Mouse (Mus musculus) cortical plate, adult 2 months (tissue): ENCODE data around the gene Taf8.

Source experiments
- CTCF ChIP-seq: fragments of 200-500 bp; IDR thresholded peaks from 2 replicates; pipeline ENCODE4 v1.5.1; 2011; ENCODE audit warnings: mild to moderate bottlenecking, control low read depth, low read length; ENCODE audit not compliant: insufficient read depth; ENCODE audit errors: extremely low read depth
- POLR2A ChIP-seq: fragments of 200-500 bp; IDR thresholded peaks from 2 replicates; pipeline ENCODE4 v1.6.1; 2011; ENCODE audit warnings: mild to moderate bottlenecking, low read length, control low read depth; ENCODE audit not compliant: insufficient read depth; ENCODE audit errors: extremely low read depth

DNA sequence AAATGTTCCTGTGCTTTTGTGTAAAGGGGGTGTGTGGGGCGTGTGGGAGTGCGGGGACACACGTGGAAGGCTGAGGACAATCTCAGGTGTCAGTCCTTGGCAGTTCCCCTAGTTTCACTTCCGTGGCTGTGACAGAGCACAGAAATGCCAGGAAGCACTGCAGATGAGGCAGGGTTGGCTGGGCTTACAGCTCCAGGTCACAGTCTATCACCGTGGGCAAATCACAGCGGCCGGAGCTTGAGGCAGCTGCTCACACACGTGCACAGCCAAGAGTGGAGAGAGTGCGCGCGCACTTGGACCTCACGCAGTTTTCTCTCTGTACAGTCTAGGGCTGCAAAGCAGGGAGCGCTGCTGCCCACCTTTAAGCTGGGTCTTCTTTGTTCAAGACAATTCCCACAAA lies 43.8 kb downstream of the Taf8 start:
- TF ChIP-seq CTCF (no peak), POLR2A (no peak)
